Mouse (Mus musculus) testis, adult 2 months (tissue): ENCODE data around the gene Rnaseh2b.

ENCODE experiments used
- CTCF ChIP-seq: fragments of 200-500 bp; IDR thresholded peaks from 2 replicates; pipeline ENCODE4 v1.5.1; 2012; ENCODE audit warnings: low read depth, mild to moderate bottlenecking, inconsistent platforms, low read length, moderate library complexity; ENCODE audit not compliant: control insufficient read depth, insufficient read depth, insufficient replicate concordance
- POLR2A ChIP-seq: fragments of 200-500 bp; IDR thresholded peaks from 2 replicates; pipeline ENCODE4 v1.6.1; 2012; ENCODE audit warnings: low read depth, mild to moderate bottlenecking, inconsistent platforms, low read length, moderate library complexity; ENCODE audit not compliant: control insufficient read depth

- TF ChIP-seq CTCF (no peak), POLR2A (no peak)
Observed at GRCm38 (mm10) chr14:62243530-62243929, 48.9 kb upstream of the Rnaseh2b start.
